Mouse (Mus musculus) liver, postnatal 0 days (tissue): Measurements from ENCODE around the gene Pcsk5. TPM values are rescaled to one million over a fixed set of nuclear protein-coding genes. Genes with fewer than 3 reads are reported as not detected.

Source experiments
- ATAC-seq: fragments of 200-750 bp; cut with Nextera tagmentation; 2 replicates; pipeline ENCODE4 v1.8.0; 2017; ENCODE audit warnings: mild to moderate bottlenecking, moderate library complexity
- DNase-seq: peaks from one replicate; pipeline ENCODE4 v3.0.0-alpha.2; 2016
- H3K27ac ChIP-seq: fragments of 300-500 bp; sonication (generic); 2 replicates; pipeline ENCODE4 v1.5.1; 2014; ENCODE audit warnings: antibody characterized with exemption, moderate library complexity, mild to moderate bottlenecking, low read depth
- H3K27me3 ChIP-seq: fragments of 300-500 bp; sonication (generic); 2 replicates; pipeline ENCODE4 v1.6.1; 2014; ENCODE audit warnings: low read length, control low read depth, mixed read lengths; ENCODE audit not compliant: insufficient read depth
- H3K36me3 ChIP-seq: fragments of 300-500 bp; sonication (generic); replicated peaks from 2 replicates; pipeline ENCODE4 v1.6.1; 2014; ENCODE audit warnings: mild to moderate bottlenecking, control low read depth, low read length, moderate library complexity, mixed read lengths; ENCODE audit not compliant: insufficient read depth
- H3K4me1 ChIP-seq: fragments of 300-500 bp; sonication (generic); 2 replicates; pipeline ENCODE4 v1.6.1; 2014; ENCODE audit warnings: antibody characterized with exemption, mild to moderate bottlenecking, control low read depth; ENCODE audit not compliant: insufficient read depth
- H3K4me2 ChIP-seq: fragments of 300-500 bp; sonication (generic); 2 replicates; pipeline ENCODE4 v1.6.1; 2014; ENCODE audit warnings: low read depth, mild to moderate bottlenecking, low read length, moderate library complexity, mixed read lengths
- H3K4me3 ChIP-seq: fragments of 300-500 bp; sonication (generic); 2 replicates; pipeline ENCODE4 v1.5.1; 2014; ENCODE audit warnings: low read depth, low read length
- H3K9ac ChIP-seq: fragments of 300-500 bp; sonication (generic); replicated peaks from 2 replicates; pipeline ENCODE4 v1.6.1; 2014; ENCODE audit warnings: mild to moderate bottlenecking, moderate library complexity
- H3K9me3 ChIP-seq: fragments of 300-500 bp; sonication (generic); 2 replicates; pipeline ENCODE4 v1.6.1; 2016; ENCODE audit warnings: mild to moderate bottlenecking, control low read depth, low read length, mixed read lengths
- CTCF ChIP-seq: sonication (generic); IDR thresholded peaks from 2 replicates; pipeline ENCODE4 v1.5.1; 2016; ENCODE audit warnings: antibody characterized with exemption, low read depth
- EP300 ChIP-seq: IDR thresholded peaks from 2 replicates; pipeline ENCODE4 v1.6.1; 2016; ENCODE audit warnings: antibody characterized with exemption, low read depth, mild to moderate bottlenecking
- WGBS: fragments of 180-500 bp; shearing (Covaris S2); extraction: QIAGEN DNeasy Blood & Tissue Kit; methylation state at CpG from one replicate; pipeline ENCODE4 v1.1.7; 2014; ENCODE audit not compliant: insufficient replicate concordance; 5-methylcytosine and 5-hydroxymethylcytosine counted together
- polyA plus RNA-seq: library from polyadenylated mRNA; unstranded; fragments of >200 nt; fragmentation: Nextera tagmentation; extraction: Ambion mirVana; gene quantifications from 2 replicates; pipeline ENCODE4 v1.2.1, GENCODE M21; 2015

Pcsk5 gene
- polyA plus RNA-seq, 1 experiment from 2014 or later = 4.1 TPM

- 60% methylated on average over 8 of the region's 8 CpGs for WGBS
- no peak for DNase-seq
Measured at GRCm38 (mm10) chr19:17591335-17591734, 246.1 kb downstream of the Pcsk5 start.

GRCm38 (mm10) chr19:17590314-17590713, 247.1 kb downstream of the Pcsk5 start:
- Histone ChIP-seq H3K4me2 (no peak overlapping the region), H3K27ac (no peak overlapping the region), H3K36me3 (no peaks in the 10 kb centered on the region; the same call in 1 of the 2 replicates), H3K4me1 (no peaks in the 10 kb centered on the region), H3K9me3 (no peaks in the 10 kb centered on the region), H3K4me3 (no peak overlapping the region), H3K27me3 (no peaks in the 10 kb centered on the region), H3K9ac (no peak overlapping the region)
- 76% methylated on average over 1 of the region's 1 CpGs for WGBS
- DNase-seq (no peak), ATAC-seq (no peak)
- TF ChIP-seq CTCF (no peak), EP300 (no peak)

More at GRCm38 (mm10) chr19:17591335-17591734, 246.1 kb downstream of the Pcsk5 start:
- ATAC-seq = no peak
- Histone ChIP-seq H3K27ac (no peak overlapping the region), H3K4me1 (no peaks in the 10 kb centered on the region), H3K4me3 (no peak overlapping the region), H3K9ac (no peak overlapping the region), H3K36me3 (no peaks in the 10 kb centered on the region; the same call in 1 of the 2 replicates), H3K9me3 (no peaks in the 10 kb centered on the region), H3K27me3 (no peaks in the 10 kb centered on the region), H3K4me2 (no peak overlapping the region)
- TF ChIP-seq CTCF (no peak), EP300 (no peak)

- Histone ChIP-seq H3K36me3 (no peaks in the 10 kb centered on the region), H3K9ac (no peak overlapping the region), H3K9me3 (no peaks in the 10 kb centered on the region), H3K27me3 (no peaks in the 10 kb centered on the region), H3K27ac (no peak overlapping the region), H3K4me1 (no peaks in the 10 kb centered on the region), H3K4me3 (no peak overlapping the region), H3K4me2 (no peak overlapping the region)
- no peak for TF ChIP-seq EP300
- TF ChIP-seq CTCF = no peak
- ATAC-seq = no peak
- 81% methylated on average over 4 of the region's 4 CpGs for WGBS
- DNase-seq = no peak
Measured at GRCm38 (mm10) chr19:17577412-17577811, 260.0 kb downstream of the Pcsk5 start.

GRCm38 (mm10) chr19:17574564-17574963, 262.9 kb downstream of the Pcsk5 start:
- H3K4me2 ChIP-seq = no peak overlapping the region
- TF ChIP-seq EP300 (no peak), CTCF (no peak)
- no peak overlapping the region for H3K4me3 ChIP-seq
- no peak overlapping the region for H3K27ac ChIP-seq
- H3K27me3 ChIP-seq = no peaks in the 10 kb centered on the region
- WGBS = 81% methylated on average over 5 of the region's 5 CpGs
- H3K4me1 ChIP-seq = no peaks in the 10 kb centered on the region
- no peaks in the 10 kb centered on the region for H3K36me3 ChIP-seq
- DNase-seq (no peak), ATAC-seq (no peak)
- no peak overlapping the region for H3K9ac ChIP-seq
- no peaks in the 10 kb centered on the region for H3K9me3 ChIP-seq

GRCm38 (mm10) chr19:17572315-17572714, 265.1 kb downstream of the Pcsk5 start:
- no peak for TF ChIP-seq CTCF
- no peak for TF ChIP-seq EP300
- H3K27me3 ChIP-seq = no peaks in the 10 kb centered on the region
- no peak overlapping the region for H3K27ac ChIP-seq
- H3K36me3 ChIP-seq = no peaks in the 10 kb centered on the region
- WGBS = 77% methylated on average over 8 of the region's 8 CpGs
- H3K9ac ChIP-seq = no peak overlapping the region
- H3K9me3 ChIP-seq = no peaks in the 10 kb centered on the region
- H3K4me3 ChIP-seq = no peak overlapping the region
- no peaks in the 10 kb centered on the region for H3K4me1 ChIP-seq
- ATAC-seq = no peak
- H3K4me2 ChIP-seq = no peak overlapping the region
- no peak for DNase-seq

GRCm38 (mm10) chr19:17570936-17571335, 266.5 kb downstream of the Pcsk5 start:
- ATAC-seq (no peak), DNase-seq (no peak)
- no peaks in the 10 kb centered on the region for H3K36me3 ChIP-seq
- no peak overlapping the region for H3K27ac ChIP-seq
- H3K4me3 ChIP-seq = no peak overlapping the region
- no peaks in the 10 kb centered on the region for H3K4me1 ChIP-seq
- H3K4me2 ChIP-seq = no peak overlapping the region
- no peaks in the 10 kb centered on the region for H3K9me3 ChIP-seq
- no peak overlapping the region for H3K9ac ChIP-seq
- 82% methylated on average over 2 of the region's 2 CpGs for WGBS
- TF ChIP-seq CTCF (no peak), EP300 (no peak)
- H3K27me3 ChIP-seq = no peaks in the 10 kb centered on the region

- TF ChIP-seq EP300 (no peak), CTCF (no peak)
- no peaks in the 10 kb centered on the region for H3K4me1 ChIP-seq
- H3K36me3 ChIP-seq = no peaks in the 10 kb centered on the region
- no peak overlapping the region for H3K4me2 ChIP-seq
- no peaks in the 10 kb centered on the region for H3K9me3 ChIP-seq
- no peaks in the 10 kb centered on the region for H3K27me3 ChIP-seq
- WGBS = 48% methylated on average over 3 of the region's 3 CpGs
- ATAC-seq = no peak
- no peak overlapping the region for H3K9ac ChIP-seq
- H3K4me3 ChIP-seq = no peak overlapping the region
- DNase-seq = no peak
- no peak overlapping the region for H3K27ac ChIP-seq
Measured at GRCm38 (mm10) chr19:17567264-17567663, 270.2 kb downstream of the Pcsk5 start.
